In genomic region chr12:111038231-111038975, GRCm38 (mm10) we compare ENCODE assay signal across 8 mouse cellular contexts. TPM values are rescaled to one million over a fixed set of nuclear protein-coding genes. Genes with fewer than 3 reads are reported as not detected.
DNase-seq lines count a peak whose midpoint lies in the region; ATAC-seq and TF ChIP-seq lines count a peak whose summit lies in the region.

No protein-coding gene starts in this region.

- H3K27me3 ChIP-seq in hindbrain, postnatal 0 days (ENCODE audit: insufficient read depth, low read length) = no peaks in the 10 kb centered on the region
- H3K27me3 ChIP-seq in limb, embryonic 12.5 days = no peaks in the 10 kb centered on the region
- no peaks in the 10 kb centered on the region for H3K27me3 ChIP-seq in midbrain, embryonic 11.5 days (ENCODE audit: control insufficient read depth, insufficient read depth, low read length)

- DNase-seq in cerebellum, adult 18-20 months = peak; percentile 40 to 83
- no peak for DNase-seq in cerebellum, adult 11-12 months
- peak; percentile 53 to 84 for DNase-seq in cerebellum, postnatal 36 days
- peak; percentile 69 for DNase-seq in gastrocnemius, adult 2 months
- DNase-seq in hindbrain, postnatal 0 days (ENCODE audit: low spot score) = peak; percentile 90
- DNase-seq in midbrain, embryonic 11.5 days (ENCODE audit: low spot score, missing footprints) = peak; percentile 99
- peak; percentile 44 to 81 for DNase-seq in spleen, adult 18-20 months

- peak overlapping the region; percentile 82 for H3K4me3 ChIP-seq in gastrocnemius, adult 2 months
- H3K4me3 ChIP-seq in hindbrain, postnatal 0 days (ENCODE audit: low read length) = peak overlapping the region; percentile 79
- peak overlapping the region; percentile 97 for H3K4me3 ChIP-seq in limb, embryonic 12.5 days (replicated peaks)
- peak overlapping the region; percentile 99 for H3K4me3 ChIP-seq in midbrain, embryonic 11.5 days (ENCODE audit: low read depth, low read length)

- under 1% methylated on average over 54 of the region's 54 CpGs for WGBS in hindbrain, postnatal 0 days
- WGBS in limb, embryonic 12.5 days = under 1% methylated on average over 54 of the region's 54 CpGs
- under 1% methylated on average over 54 of the region's 54 CpGs for WGBS in midbrain, embryonic 11.5 days

- H3K27ac ChIP-seq in gastrocnemius, adult 2 months = peak overlapping the region; percentile 95
- peak overlapping the region; percentile 95 for H3K27ac ChIP-seq in hindbrain, postnatal 0 days
- peak overlapping the region; percentile 98 for H3K27ac ChIP-seq in limb, embryonic 12.5 days
- H3K27ac ChIP-seq in midbrain, embryonic 11.5 days (ENCODE audit: low read depth, low read length) = peak overlapping the region; percentile 95

- H3K9me3 ChIP-seq in hindbrain, postnatal 0 days (ENCODE audit: low read length) = no peaks in the 10 kb centered on the region
- H3K9me3 ChIP-seq in limb, embryonic 12.5 days = no peaks in the 10 kb centered on the region
- H3K9me3 ChIP-seq in midbrain, embryonic 11.5 days (ENCODE audit: control insufficient read depth, low read length) = no peaks in the 10 kb centered on the region

- peak overlapping the region; percentile 96 for H3K4me2 ChIP-seq in hindbrain, postnatal 0 days (ENCODE audit: low read depth, low read length)
- H3K4me2 ChIP-seq in limb, embryonic 12.5 days = peak overlapping the region; percentile 89
- H3K4me2 ChIP-seq in midbrain, embryonic 11.5 days = peak overlapping the region; percentile 81

- intact Hi-C loops in gastrocnemius, adult 2 months (cut with DNase I) = loop anchor here (5.0 kb wide), 1 partner anchor 46 kb away; no protein-coding TSS in a partner anchor

- peak; percentile 67 for ATAC-seq in hindbrain, postnatal 0 days
- ATAC-seq in limb, embryonic 12.5 days (ENCODE audit: insufficient number of reproducible peaks, insufficient read depth, low FRiP score, low TSS enrichment, low read depth) = peak; percentile 53
- peak; percentile 67 for ATAC-seq in midbrain, embryonic 11.5 days (ENCODE audit: low FRiP score)

- H3K36me3 ChIP-seq in hindbrain, postnatal 0 days (ENCODE audit: insufficient read depth, low read length) = no peaks in the 10 kb centered on the region
- peaks cover 10% of the 10 kb centered on the region for H3K36me3 ChIP-seq in limb, embryonic 12.5 days
- no peaks in the 10 kb centered on the region for H3K36me3 ChIP-seq in midbrain, embryonic 11.5 days (ENCODE audit: control insufficient read depth, insufficient read depth, low read length)

- 0 out of 2 replicates have a peak, but pooled peaks cover 4% of the 10 kb centered on the region for H3K4me1 ChIP-seq in hindbrain, postnatal 0 days (ENCODE audit: insufficient read depth, low read length)
- peaks cover 26% of the 10 kb centered on the region for H3K4me1 ChIP-seq in limb, embryonic 12.5 days (replicated peaks)
- H3K4me1 ChIP-seq in midbrain, embryonic 11.5 days (ENCODE audit: control insufficient read depth, insufficient read depth, low read length) = peaks cover 18% of the 10 kb centered on the region

- peak overlapping the region; percentile 72 for H3K9ac ChIP-seq in hindbrain, postnatal 0 days (replicated peaks; ENCODE audit: low read length)
- peak overlapping the region; percentile 98 for H3K9ac ChIP-seq in limb, embryonic 12.5 days (replicated peaks)
- peak overlapping the region; percentile 93 for H3K9ac ChIP-seq in midbrain, embryonic 11.5 days (ENCODE audit: low read length)

- TF ChIP-seq CTCF in gastrocnemius, adult 2 months (IDR thresholded peaks at IDR 0.05) = no peak
- TF ChIP-seq CTCF in hindbrain, postnatal 0 days (IDR thresholded peaks at IDR 0.05; ENCODE audit: low read depth) = no peak

RNA-seq across cellular contexts. Expression of gene Rcor1, which starts 0.7 kb away (rescaled TPM):
- total RNA-seq in gastrocnemius, adult 2 months (2021) = 1 to 10 TPM; 6.8 to 8.5 TPM
- total RNA-seq in hindbrain, postnatal 0 days (2014; rRNA removed) = 11.1 and 13.1 TPM in 2 replicates
- 3.0 and 3.1 TPM in 2 replicates for polyA plus RNA-seq in hindbrain, postnatal 0 days (2015; fragmentation: Nextera tagmentation; extraction: Ambion mirVana)
- polyA plus RNA-seq in limb, embryonic 12.5 days (2016; fragmentation: Nextera tagmentation; extraction: Ambion mirVana) = 12.1 and 13.1 TPM in 2 replicates
- 10.4 and 12.1 TPM in 2 replicates for polyA plus RNA-seq in midbrain, embryonic 11.5 days (2014; fragmentation: Nextera tagmentation; extraction: Ambion mirVana)

RNA-seq across cellular contexts. Expression of gene Ankrd9, which starts 59.6 kb away (rescaled TPM):
- total RNA-seq in gastrocnemius, adult 2 months (2021) = 100 to 1,000 TPM; 150 to 203 TPM
- 14.3 and 21.1 TPM in 2 replicates for total RNA-seq in hindbrain, postnatal 0 days (2014; rRNA removed)
- 12.8 and 14.8 TPM in 2 replicates for polyA plus RNA-seq in hindbrain, postnatal 0 days (2015; fragmentation: Nextera tagmentation; extraction: Ambion mirVana)
- polyA plus RNA-seq in limb, embryonic 12.5 days (2016; fragmentation: Nextera tagmentation; extraction: Ambion mirVana) = 15.4 and 16.7 TPM in 2 replicates
- polyA plus RNA-seq in midbrain, embryonic 11.5 days (2014; fragmentation: Nextera tagmentation; extraction: Ambion mirVana) = 9.9 and 11.8 TPM in 2 replicates
